Mouse (Mus musculus) hindbrain, embryonic 10.5 days (tissue): ENCODE results near the gene Pcbp3. TPM values are rescaled to one million over a fixed set of nuclear protein-coding genes. Genes with fewer than 3 reads are reported as not detected.
"Not testable (repeated sequence)": the region's sequence is repeated elsewhere in the genome, so short reads cannot be mapped to it uniquely, and the experiment has no call there.

ENCODE experiments used
- DNase-seq: peaks from one replicate; pipeline ENCODE4 v3.0.0-alpha.2; 2017; ENCODE audit warnings: low spot score
- H3K27ac ChIP-seq: fragments of 300-500 bp; sonication (generic); 2 replicates; pipeline ENCODE4 v1.5.1; 2016; ENCODE audit warnings: mild to moderate bottlenecking, moderate library complexity
- H3K27me3 ChIP-seq: fragments of 300-500 bp; sonication (generic); 2 replicates; pipeline ENCODE4 v1.6.1; 2016; ENCODE audit warnings: mild to moderate bottlenecking; ENCODE audit not compliant: poor library complexity, insufficient read depth, severe bottlenecking
- H3K36me3 ChIP-seq: fragments of 300-500 bp; sonication (generic); 2 replicates; pipeline ENCODE4 v1.6.1; 2016; ENCODE audit warnings: mild to moderate bottlenecking, moderate library complexity
- H3K4me1 ChIP-seq: fragments of 300-500 bp; sonication (generic); replicated peaks from 2 replicates; pipeline ENCODE4 v1.6.1; 2016; ENCODE audit warnings: mild to moderate bottlenecking
- H3K4me3 ChIP-seq: fragments of 300-500 bp; sonication (generic); 2 replicates; pipeline ENCODE4 v1.5.1; 2016; ENCODE audit warnings: mild to moderate bottlenecking, moderate library complexity
- H3K9me3 ChIP-seq: fragments of 300-500 bp; sonication (generic); 2 replicates; pipeline ENCODE4 v1.6.1; 2016; ENCODE audit warnings: mild to moderate bottlenecking, moderate library complexity
- WGBS: fragments of 180-500 bp; shearing (Covaris S2); methylation state at CpG from one replicate; pipeline ENCODE4 v1.1.7; 2016; 5-methylcytosine and 5-hydroxymethylcytosine counted together
- polyA plus RNA-seq: library from polyadenylated mRNA; unstranded; fragments of >200 nt; fragmentation: Nextera tagmentation; extraction: Ambion mirVana; gene quantifications from 2 replicates; pipeline ENCODE4 v1.2.1, GENCODE M21; 2016

Pcbp3 gene
- polyA plus RNA-seq, 1 experiment from 2014 or later, result 94.7 TPM

DNA sequence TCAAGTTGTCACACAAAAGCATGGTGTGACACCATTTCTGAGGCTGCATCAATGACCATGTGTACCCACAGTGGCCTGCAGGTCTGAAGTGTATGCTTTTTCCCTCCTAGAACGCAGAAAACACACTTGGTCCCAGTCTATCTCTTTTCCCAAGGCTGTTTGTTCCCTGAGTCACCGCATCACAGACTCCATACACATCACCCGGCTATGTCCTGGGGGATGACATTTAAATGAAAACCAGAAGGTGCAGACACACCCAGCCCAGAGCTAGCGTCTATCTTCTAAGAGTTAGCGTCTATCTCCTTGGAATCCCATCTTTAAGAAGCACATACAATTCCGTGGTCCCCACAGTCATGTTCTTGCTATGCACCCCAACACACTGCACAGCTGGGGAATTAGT lies 192.1 kb downstream of the Pcbp3 start:
- H3K4me3 ChIP-seq, result no peak overlapping the region
- H3K27ac ChIP-seq, result no peak overlapping the region
- no peaks in the 10 kb centered on the region for H3K4me1 ChIP-seq
- no peaks in the 10 kb centered on the region for H3K27me3 ChIP-seq
- no peak for DNase-seq
- H3K9me3 ChIP-seq, result 0 out of 2 replicates have a peak, but pooled peaks cover 2% of the 10 kb centered on the region
- WGBS, result 90% methylated on average over 6 of the region's 6 CpGs
- peaks cover 63% of the 10 kb centered on the region for H3K36me3 ChIP-seq

DNA sequence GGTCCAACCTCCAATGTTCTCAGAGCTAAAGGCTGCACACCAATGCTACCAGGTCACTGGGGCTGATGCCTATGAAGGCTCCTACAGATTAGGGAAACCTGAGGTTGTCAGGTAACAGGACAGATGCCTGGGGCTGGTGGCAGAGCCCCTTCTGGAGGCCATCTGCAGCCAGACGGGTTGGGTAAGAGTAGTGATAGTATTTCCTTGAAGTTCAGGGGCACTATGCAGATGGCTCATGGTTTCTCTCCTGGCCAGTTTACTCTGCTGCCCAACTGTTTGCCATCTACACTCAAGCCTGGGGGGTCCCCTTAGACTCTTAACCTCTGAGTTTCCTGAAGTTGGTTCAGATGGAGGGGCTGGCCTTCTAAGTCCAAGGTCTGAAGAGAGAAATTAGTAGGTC lies 195.5 kb downstream of the Pcbp3 start:
- Histone ChIP-seq H3K4me1 (no peaks in the 10 kb centered on the region), H3K36me3 (peaks cover 72% of the 10 kb centered on the region), H3K9me3 (no peaks in the 10 kb centered on the region), H3K27me3 (no peaks in the 10 kb centered on the region), H3K4me3 (no peak overlapping the region), H3K27ac (no peak overlapping the region)
- WGBS, result 89% methylated on average over 1 of the region's 1 CpGs
- no peak for DNase-seq

DNA sequence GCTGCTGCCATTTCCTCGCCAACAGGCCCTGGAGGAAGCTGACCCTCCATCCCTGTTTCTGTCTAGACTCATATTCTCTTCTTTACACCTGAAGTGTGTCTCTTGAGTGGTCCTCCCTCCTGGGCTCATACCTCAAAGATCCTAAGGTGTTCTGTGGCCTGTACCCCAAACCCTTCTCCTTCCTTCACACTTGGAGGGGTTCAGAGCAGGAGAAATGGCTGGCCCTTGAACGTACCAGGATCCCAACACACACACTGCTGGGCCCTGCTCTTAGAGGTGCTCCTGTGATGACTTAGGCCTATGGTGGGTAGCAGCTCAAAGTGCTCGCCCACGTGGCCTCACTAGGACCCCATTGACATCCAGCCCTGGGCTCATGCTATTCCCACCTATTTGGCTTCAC lies 196.8 kb downstream of the Pcbp3 start:
- 94% methylated on average over 4 of the region's 4 CpGs for WGBS
- H3K36me3 ChIP-seq, result peaks cover 70% of the 10 kb centered on the region
- H3K4me1 ChIP-seq, result no peaks in the 10 kb centered on the region
- no peak overlapping the region for H3K27ac ChIP-seq
- no peaks in the 10 kb centered on the region for H3K27me3 ChIP-seq
- no peak for DNase-seq
- H3K9me3 ChIP-seq, result no peaks in the 10 kb centered on the region
- no peak overlapping the region for H3K4me3 ChIP-seq

DNA sequence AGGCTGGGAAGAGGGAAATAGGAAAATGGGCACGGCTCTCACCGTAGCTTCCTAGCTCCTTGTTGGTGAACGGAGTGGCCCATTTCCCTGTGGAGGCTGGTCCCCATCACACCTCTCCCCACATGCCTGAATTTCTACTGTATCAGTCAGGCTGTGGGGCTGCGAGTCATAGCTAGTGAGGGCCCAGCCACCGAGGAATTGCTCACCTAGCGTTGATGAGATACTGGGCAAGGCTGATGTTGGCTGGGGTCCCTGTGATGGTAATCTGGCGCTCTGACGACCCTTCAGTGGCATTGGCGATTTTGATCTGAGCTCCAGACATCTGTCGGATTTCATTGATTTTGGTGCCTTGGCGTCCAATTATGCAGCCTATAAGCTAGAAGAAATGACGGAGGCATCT lies 198.7 kb downstream of the Pcbp3 start:
- Histone ChIP-seq H3K9me3 (no peaks in the 10 kb centered on the region), H3K4me3 (no peak overlapping the region), H3K27ac (no peak overlapping the region), H3K27me3 (no peaks in the 10 kb centered on the region), H3K4me1 (no peaks in the 10 kb centered on the region), H3K36me3 (peaks cover 63% of the 10 kb centered on the region)
- no peak for DNase-seq
- WGBS, result 93% methylated on average over 12 of the region's 12 CpGs

DNA sequence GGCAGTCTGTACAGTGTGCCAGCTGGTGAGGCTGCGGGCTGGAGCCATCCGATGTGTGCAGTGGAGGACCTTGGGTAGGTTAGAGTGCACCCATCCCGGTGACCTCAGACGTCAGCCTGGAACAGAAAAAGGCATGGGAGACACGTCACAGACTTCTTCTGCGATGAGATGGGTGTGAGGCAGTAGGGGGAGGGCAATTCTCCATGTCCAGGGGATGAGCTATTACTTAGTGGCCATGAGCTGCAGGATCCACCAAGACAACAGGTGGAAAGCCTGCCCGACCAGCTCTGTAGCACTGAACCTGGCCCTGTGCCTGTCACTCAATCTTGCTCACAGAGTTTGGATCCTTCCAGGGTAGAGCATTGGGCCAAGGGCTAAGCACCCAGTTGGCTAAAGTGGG lies 199.3 kb downstream of the Pcbp3 start:
- 92% methylated on average over 7 of the region's 7 CpGs for WGBS
- DNase-seq, result no peak

DNA sequence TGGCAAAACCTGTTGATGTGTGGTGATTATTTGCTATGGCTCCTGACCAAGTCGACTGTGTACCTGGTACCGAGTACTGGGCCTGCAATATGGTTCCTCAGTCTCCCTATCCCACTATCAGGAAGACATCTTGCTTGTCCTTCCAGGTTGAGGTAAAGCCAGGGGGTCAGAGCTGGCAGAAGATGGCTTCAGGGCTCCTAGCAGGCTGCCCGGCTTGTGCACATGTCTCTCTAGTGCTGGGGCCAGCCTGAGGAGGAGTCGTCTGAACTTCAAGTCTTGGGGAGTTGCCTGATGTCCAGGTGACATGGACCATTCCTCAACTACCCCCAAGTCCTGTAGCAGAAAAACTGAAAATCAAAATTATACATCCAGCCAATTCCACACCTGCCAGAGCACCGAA lies 201.8 kb downstream of the Pcbp3 start:
- no peak overlapping the region for H3K4me3 ChIP-seq
- DNase-seq, result no peak
- no peaks in the 10 kb centered on the region for H3K27me3 ChIP-seq
- H3K4me1 ChIP-seq, result no peaks in the 10 kb centered on the region
- no peaks in the 10 kb centered on the region for H3K9me3 ChIP-seq
- H3K27ac ChIP-seq, result no peak overlapping the region
- peaks cover 35% of the 10 kb centered on the region for H3K36me3 ChIP-seq
- WGBS, result 89% methylated on average over 5 of the region's 5 CpGs

More for the DNA sequence above, 199.3 kb downstream of the Pcbp3 start:
- no peak overlapping the region for H3K27ac ChIP-seq
- no peaks in the 10 kb centered on the region for H3K9me3 ChIP-seq
- H3K36me3 ChIP-seq, result peaks cover 57% of the 10 kb centered on the region
- H3K4me1 ChIP-seq, result no peaks in the 10 kb centered on the region
- H3K27me3 ChIP-seq, result no peaks in the 10 kb centered on the region
- no peak overlapping the region for H3K4me3 ChIP-seq

DNA sequence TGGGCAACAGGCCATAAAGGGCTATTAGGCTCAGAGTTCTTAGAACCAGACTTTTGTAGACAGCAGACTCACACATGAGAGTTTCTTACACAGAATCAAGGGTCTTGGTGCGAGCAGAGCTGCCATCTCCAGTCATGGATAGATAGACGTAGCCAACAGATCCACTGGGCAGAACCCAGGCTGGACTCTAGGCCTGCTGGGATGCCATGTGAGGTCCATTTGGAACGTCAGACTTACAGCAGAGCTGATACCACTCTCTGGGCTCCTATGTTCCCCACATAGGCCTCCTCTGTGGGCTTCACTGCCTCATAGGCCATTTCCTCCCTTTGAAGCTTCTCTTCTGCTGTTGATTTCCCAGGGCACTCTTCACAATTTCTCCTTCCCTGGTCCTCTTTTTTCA lies 208.0 kb downstream of the Pcbp3 start:
- H3K27me3 ChIP-seq, result no peaks in the 10 kb centered on the region
- 89% methylated on average over 3 of the region's 3 CpGs for WGBS
- no peak overlapping the region for H3K27ac ChIP-seq
- H3K9me3 ChIP-seq, result peaks cover 6% of the 10 kb centered on the region
- DNase-seq, result no peak
- H3K36me3 ChIP-seq, result no peaks in the 10 kb centered on the region
- no peaks in the 10 kb centered on the region for H3K4me1 ChIP-seq
- H3K4me3 ChIP-seq, result no peak overlapping the region

DNA sequence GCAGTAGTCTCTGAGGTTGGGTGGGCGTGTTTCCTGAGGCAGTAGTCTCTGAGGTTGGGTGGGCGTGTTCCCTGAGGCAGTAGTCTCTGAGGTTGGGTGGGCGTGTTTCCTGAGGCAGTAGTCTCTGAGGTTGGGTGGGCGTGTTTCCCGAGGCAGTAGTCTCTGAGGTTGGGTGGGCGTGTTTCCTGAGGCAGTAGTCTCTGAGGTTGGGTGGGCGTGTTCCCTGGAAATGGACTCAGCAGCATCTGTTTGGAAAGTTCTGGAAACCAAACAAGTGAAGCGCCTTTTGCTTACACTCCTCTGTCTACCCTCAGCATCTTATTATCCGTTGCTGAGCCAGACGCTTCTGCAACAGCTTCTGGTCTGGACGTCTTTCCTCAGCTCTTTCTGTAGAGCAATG lies 217.4 kb downstream of the Pcbp3 start:
- 67% methylated on average over 11 of the region's 11 CpGs for WGBS
- not testable (repeated sequence) for H3K27me3 ChIP-seq

DNA sequence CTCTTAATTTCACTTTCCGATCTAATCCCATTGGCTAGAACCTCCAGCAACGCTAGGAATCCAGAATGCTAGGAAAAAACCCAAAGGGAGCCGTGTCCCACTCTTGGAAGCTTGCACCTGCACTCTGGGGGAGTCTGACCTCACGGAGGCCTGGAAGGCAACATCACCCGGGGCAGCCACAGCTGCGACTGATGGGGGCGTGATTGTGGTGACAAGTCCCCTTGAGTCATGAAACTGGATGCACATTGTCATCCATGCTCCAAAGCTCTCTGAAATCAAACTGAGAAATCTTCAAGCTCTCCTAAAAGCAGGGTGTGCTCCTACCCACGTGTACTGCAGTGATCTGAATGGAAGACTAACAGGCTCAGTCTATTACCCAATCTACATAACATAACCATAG lies 224.9 kb downstream of the Pcbp3 start:
- H3K27me3 ChIP-seq, result no peaks in the 10 kb centered on the region
- no peaks in the 10 kb centered on the region for H3K36me3 ChIP-seq
- no peak overlapping the region for H3K4me3 ChIP-seq
- no peaks in the 10 kb centered on the region for H3K9me3 ChIP-seq
- H3K4me1 ChIP-seq, result peaks cover 22% of the 10 kb centered on the region
- H3K27ac ChIP-seq, result no peak overlapping the region
- DNase-seq, result no peak
- WGBS, result 74% methylated on average over 8 of the region's 8 CpGs

More for the DNA sequence above, 217.4 kb downstream of the Pcbp3 start:
- DNase-seq, H3K4me1 ChIP-seq, H3K27ac ChIP-seq, H3K36me3 ChIP-seq, H3K4me3 ChIP-seq: not testable (repeated sequence)
- peaks cover 11% of the 10 kb centered on the region for H3K9me3 ChIP-seq

DNA sequence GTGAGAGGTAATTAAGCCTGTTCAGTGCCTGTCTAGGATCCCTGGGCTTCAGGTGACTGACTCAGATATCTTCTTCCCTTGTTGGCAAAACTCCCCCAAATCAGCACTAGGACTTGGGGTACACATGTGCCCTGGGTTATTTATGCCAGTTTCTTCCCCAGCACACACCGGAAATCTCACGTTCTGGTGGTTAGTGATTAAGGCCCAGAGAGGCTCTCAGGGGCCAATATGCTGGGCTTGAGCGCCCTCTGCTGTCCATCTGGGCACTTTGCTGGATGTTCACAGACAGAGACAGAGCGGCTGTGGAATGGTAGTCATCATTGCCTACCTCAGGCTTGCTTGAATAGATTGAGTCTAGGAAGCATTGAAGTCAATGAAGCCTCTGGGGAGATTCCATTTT lies 226.7 kb downstream of the Pcbp3 start:
- WGBS, result 4% methylated on average over 4 of the region's 4 CpGs
- H3K27me3 ChIP-seq, result no peaks in the 10 kb centered on the region

DNA sequence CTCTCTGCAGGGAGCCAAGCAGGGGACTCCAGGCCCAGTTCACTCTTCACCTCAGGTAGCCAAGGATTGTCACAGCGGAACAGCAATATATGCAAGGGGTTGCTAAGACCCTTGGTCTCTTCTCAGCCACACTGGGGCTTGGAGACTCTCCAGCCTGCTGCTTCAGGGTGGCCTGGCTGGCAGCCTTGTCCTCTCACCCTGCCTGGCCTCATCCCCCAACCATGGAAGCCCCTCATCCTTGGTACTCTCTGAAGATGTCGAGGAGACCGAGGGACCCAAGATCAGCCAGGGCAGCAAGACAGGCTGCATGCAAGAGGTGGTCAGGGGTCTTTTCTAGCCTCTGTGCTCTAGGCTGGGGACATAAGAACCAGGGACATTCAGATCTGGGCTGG lies 228.0 kb downstream of the Pcbp3 start:
- Histone ChIP-seq H3K36me3 (no peaks in the 10 kb centered on the region), H3K27ac (peak overlapping the region; percentile 77), H3K27me3 (no peaks in the 10 kb centered on the region), H3K4me3 (0 out of 2 replicates have a peak overlapping the region, but pooled peaks have one; percentile 22), H3K4me1 (peaks cover 28% of the 10 kb centered on the region), H3K9me3 (no peaks in the 10 kb centered on the region)
- no peak for DNase-seq
- 48% methylated on average over 3 of the region's 3 CpGs for WGBS

More for the DNA sequence above, 226.7 kb downstream of the Pcbp3 start:
- Histone ChIP-seq H3K4me3 (no peak overlapping the region), H3K36me3 (no peaks in the 10 kb centered on the region), H3K4me1 (peaks cover 28% of the 10 kb centered on the region), H3K27ac (0 out of 2 replicates have a peak overlapping the region, but pooled peaks have one; percentile 24), H3K9me3 (no peaks in the 10 kb centered on the region)
- peak; percentile 83 for DNase-seq

DNA sequence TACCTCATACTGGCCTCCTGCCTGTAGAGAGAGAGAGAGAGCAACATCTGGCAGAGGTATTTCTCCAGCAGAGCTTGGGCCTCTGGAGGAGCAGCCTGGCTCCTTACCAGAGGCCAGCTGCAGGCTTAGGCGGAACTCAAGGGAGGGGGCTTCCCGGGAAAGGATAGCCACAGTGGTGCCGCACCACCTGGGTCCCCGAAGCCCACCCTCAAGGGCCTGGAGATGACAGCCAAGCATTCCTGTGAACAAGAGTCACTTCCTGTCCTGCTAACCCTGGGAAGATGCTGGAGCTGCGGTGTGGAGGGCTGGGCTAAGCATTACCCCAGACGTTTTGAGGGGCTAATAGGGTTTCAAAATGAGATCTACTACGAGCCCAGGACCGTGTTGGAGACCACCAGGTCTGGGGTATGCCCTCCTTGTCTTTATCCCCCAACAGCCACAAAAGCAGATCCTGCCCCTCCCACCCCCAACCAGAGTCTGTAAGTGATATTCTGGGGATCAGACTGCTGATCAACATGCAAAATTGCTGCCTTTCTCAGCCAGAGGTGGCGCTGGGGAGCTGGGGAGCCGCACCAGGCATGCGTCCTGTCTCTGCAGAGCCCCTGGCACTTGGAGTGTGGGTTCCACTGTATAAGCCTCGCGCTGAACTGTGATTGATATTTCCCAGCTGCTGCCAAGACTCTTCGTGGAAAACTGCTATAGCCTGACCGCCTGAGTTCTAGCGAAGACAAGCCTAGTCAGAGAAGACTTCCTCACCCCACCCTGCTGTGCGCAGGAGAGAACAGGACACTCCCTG lies 228.6 kb downstream of the Pcbp3 start:
- no peaks in the 10 kb centered on the region for H3K27me3 ChIP-seq
- 0 out of 2 replicates have a peak overlapping the region, but pooled peaks have one; percentile 22 for H3K4me3 ChIP-seq
- H3K27ac ChIP-seq, result peak overlapping the region; percentile 77
- no peaks in the 10 kb centered on the region for H3K9me3 ChIP-seq
- H3K36me3 ChIP-seq, result no peaks in the 10 kb centered on the region
- DNase-seq, result peak; percentile 82
- H3K4me1 ChIP-seq, result peaks cover 32% of the 10 kb centered on the region
- 15% methylated on average over 17 of the region's 17 CpGs for WGBS

DNA sequence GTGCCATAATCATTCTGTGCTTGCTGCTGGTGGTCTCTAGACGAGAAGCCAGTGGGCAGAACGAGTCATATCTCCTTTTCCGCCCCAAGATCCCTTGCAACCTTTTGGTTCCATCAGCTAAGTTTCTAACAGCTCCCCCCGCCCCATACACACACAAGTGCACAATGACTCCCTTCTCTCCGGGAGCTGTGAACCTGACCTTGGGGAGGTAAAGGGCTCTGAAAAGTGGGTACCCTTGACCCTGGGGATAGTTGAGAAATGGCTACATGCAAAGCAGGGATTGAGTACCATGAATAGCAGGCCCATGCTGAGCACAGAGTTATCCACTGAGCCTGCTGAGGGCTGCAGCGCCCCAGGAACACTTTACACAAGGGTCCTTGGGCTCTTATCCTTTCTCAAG lies 229.3 kb downstream of the Pcbp3 start:
- Histone ChIP-seq H3K27me3 (no peaks in the 10 kb centered on the region; the same call in 1 of the 2 replicates), H3K4me1 (peaks cover 35% of the 10 kb centered on the region), H3K4me3 (no peak overlapping the region), H3K9me3 (no peaks in the 10 kb centered on the region), H3K36me3 (no peaks in the 10 kb centered on the region), H3K27ac (peak overlapping the region; percentile 77)
- 63% methylated on average over 6 of the region's 6 CpGs for WGBS
- no peak for DNase-seq
